Mouse (Mus musculus) stomach, postnatal 0 days (tissue): Measurements from ENCODE around the gene Cxcr6. TPM values are rescaled to one million over a fixed set of nuclear protein-coding genes. Genes with fewer than 3 reads are reported as not detected.

ENCODE experiments used
- ATAC-seq: fragments of 200-750 bp; cut with Nextera tagmentation; 2 replicates; pipeline ENCODE4 v1.8.0; 2017; ENCODE audit not compliant: low FRiP score, low TSS enrichment
- DNase-seq: peaks from one replicate; pipeline ENCODE4 v3.0.0-alpha.2; 2016; ENCODE audit warnings: low spot score
- H3K27ac ChIP-seq: fragments of 300-500 bp; sonication (generic); replicated peaks from 2 replicates; pipeline ENCODE4 v1.5.1; 2014; ENCODE audit warnings: mild to moderate bottlenecking, control low read depth
- H3K27me3 ChIP-seq: fragments of 300-500 bp; sonication (generic); 2 replicates; pipeline ENCODE4 v1.6.1; 2014; ENCODE audit warnings: low read length; ENCODE audit not compliant: control insufficient read depth, insufficient read depth
- H3K36me3 ChIP-seq: fragments of 300-500 bp; sonication (generic); 2 replicates; pipeline ENCODE4 v1.6.1; 2014; ENCODE audit warnings: low read length, mixed read lengths; ENCODE audit not compliant: control insufficient read depth, insufficient read depth
- H3K4me1 ChIP-seq: fragments of 300-500 bp; sonication (generic); replicated peaks from 2 replicates; pipeline ENCODE4 v1.6.1; 2014; ENCODE audit warnings: antibody characterized with exemption; ENCODE audit not compliant: control insufficient read depth, insufficient read depth
- H3K4me2 ChIP-seq: fragments of 300-500 bp; sonication (generic); replicated peaks from 2 replicates; pipeline ENCODE4 v1.6.1; 2014; ENCODE audit warnings: low read depth, mild to moderate bottlenecking, control low read depth, moderate library complexity
- H3K4me3 ChIP-seq: fragments of 300-500 bp; sonication (generic); 2 replicates; pipeline ENCODE4 v1.5.1; 2014; ENCODE audit warnings: low read depth, low read length, control low read depth
- H3K9ac ChIP-seq: fragments of 300-500 bp; sonication (generic); 2 replicates; pipeline ENCODE4 v1.6.1; 2014; ENCODE audit warnings: mild to moderate bottlenecking, low read length, control low read depth, mixed read lengths
- H3K9me3 ChIP-seq: fragments of 300-500 bp; sonication (generic); 2 replicates; pipeline ENCODE4 v1.6.1; 2016; ENCODE audit warnings: low read length; ENCODE audit not compliant: control insufficient read depth
- CTCF ChIP-seq: IDR thresholded peaks from 2 replicates; pipeline ENCODE4 v1.5.1; 2016; ENCODE audit warnings: antibody characterized with exemption, low read depth, mild to moderate bottlenecking, moderate library complexity
- EP300 ChIP-seq: optimal IDR thresholded peaks from 2 replicates; pipeline ENCODE3; 2016; ENCODE audit warnings: antibody characterized with exemption
- WGBS: fragments of 180-500 bp; shearing (Covaris S2); extraction: QIAGEN DNeasy Blood & Tissue Kit; methylation state at CpG from one replicate; pipeline ENCODE4 v1.1.7; 2014; 5-methylcytosine and 5-hydroxymethylcytosine counted together
- polyA plus RNA-seq: library from polyadenylated mRNA; unstranded; fragments of >200 nt; fragmentation: Nextera tagmentation; extraction: Ambion mirVana; gene quantifications from 2 replicates; pipeline ENCODE4 v1.2.1, GENCODE M21; 2015

Cxcr6 gene
- polyA plus RNA-seq, 1 experiment from 2014 or later: 0.41 TPM

DNA sequence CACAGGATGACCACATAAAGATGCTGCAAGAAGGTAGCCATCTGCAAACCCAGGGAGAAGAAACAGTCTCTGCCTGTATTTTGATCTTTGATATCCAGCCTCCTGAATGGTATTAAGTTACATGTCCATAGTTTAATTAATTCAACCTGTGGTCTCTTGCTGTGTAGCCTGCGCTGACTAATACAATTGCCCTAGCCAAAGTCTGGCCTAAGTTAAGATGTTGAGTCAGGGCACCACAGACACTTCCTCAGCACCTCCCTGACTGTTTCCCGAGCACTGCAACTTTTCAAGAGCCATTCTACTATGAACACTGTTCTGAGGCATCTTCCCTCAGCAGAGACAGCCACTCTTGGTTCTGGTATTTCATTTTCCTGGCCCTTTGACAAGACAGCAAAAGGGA, 12.3 kb downstream of the Cxcr6 start:
- DNase-seq (no peak), ATAC-seq (no peak)
- Histone ChIP-seq H3K9ac (no peak overlapping the region), H3K36me3 (peaks cover 25% of the 10 kb centered on the region), H3K9me3 (no peaks in the 10 kb centered on the region), H3K4me3 (no peak overlapping the region), H3K27me3 (no peaks in the 10 kb centered on the region), H3K4me2 (no peak overlapping the region), H3K4me1 (no peaks in the 10 kb centered on the region), H3K27ac (no peak overlapping the region)
- 96% methylated on average over 2 of the region's 2 CpGs for WGBS
- TF ChIP-seq CTCF (no peak), EP300 (no peak)

DNA sequence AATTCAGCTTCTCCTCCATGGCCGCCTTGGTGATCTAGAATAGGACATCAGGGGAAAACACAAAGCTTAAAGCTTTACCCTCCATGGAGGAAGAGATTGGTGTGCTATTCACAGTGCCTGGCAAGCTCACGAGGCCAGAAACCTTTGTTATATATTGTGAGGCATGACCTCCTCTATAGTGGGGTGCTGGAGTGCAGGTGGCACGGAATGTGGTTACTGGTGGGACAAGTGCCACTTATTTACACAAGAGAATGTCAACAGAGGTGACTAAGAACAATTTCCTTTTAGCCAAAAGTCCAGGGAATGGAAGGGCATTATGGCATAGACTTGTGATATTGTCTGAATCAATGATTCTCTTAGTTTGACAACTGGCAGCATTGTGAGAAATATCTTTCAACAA, 20.4 kb downstream of the Cxcr6 start:
- no peak for TF ChIP-seq CTCF
- TF ChIP-seq EP300: no peak
- peak overlapping the region; percentile 71 for H3K27ac ChIP-seq
- peak; percentile 50 for DNase-seq
- H3K4me3 ChIP-seq: no peak overlapping the region
- H3K9ac ChIP-seq: no peak overlapping the region
- H3K36me3 ChIP-seq: peaks cover 39% of the 10 kb centered on the region
- WGBS: 64% methylated on average over 3 of the region's 3 CpGs
- no peaks in the 10 kb centered on the region for H3K9me3 ChIP-seq
- H3K4me1 ChIP-seq: no peaks in the 10 kb centered on the region
- H3K27me3 ChIP-seq: no peaks in the 10 kb centered on the region
- H3K4me2 ChIP-seq: no peak overlapping the region
- peak; percentile 90 for ATAC-seq

DNA sequence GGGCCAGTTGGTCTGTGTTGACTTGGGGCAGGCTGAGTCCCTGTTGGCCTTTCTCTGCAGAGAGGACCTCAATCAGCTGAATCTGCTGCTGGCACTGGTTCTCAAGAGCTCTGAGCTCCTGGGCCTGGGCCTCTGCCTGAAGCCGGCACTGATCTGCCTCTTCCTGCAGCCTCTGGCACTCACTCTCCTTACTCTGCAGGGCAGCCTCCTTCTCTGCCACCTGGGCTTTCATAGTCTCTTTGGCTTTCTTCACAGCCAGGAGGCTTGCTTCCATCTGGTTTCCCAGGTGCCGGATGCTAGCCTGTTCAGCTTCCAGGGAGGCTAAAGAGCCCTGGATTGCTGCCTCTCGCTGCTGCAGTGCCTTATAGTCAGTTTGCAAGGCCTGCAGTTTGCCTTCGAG, 22.6 kb downstream of the Cxcr6 start:
- Histone ChIP-seq H3K27ac (no peak overlapping the region), H3K36me3 (peaks cover 28% of the 10 kb centered on the region), H3K9ac (no peak overlapping the region), H3K27me3 (no peaks in the 10 kb centered on the region), H3K4me1 (no peaks in the 10 kb centered on the region), H3K4me3 (no peak overlapping the region), H3K4me2 (no peak overlapping the region), H3K9me3 (no peaks in the 10 kb centered on the region)
- 83% methylated on average over 4 of the region's 4 CpGs for WGBS
- ATAC-seq (no peak), DNase-seq (no peak)
- TF ChIP-seq CTCF: no peak
- TF ChIP-seq EP300: no peak

DNA sequence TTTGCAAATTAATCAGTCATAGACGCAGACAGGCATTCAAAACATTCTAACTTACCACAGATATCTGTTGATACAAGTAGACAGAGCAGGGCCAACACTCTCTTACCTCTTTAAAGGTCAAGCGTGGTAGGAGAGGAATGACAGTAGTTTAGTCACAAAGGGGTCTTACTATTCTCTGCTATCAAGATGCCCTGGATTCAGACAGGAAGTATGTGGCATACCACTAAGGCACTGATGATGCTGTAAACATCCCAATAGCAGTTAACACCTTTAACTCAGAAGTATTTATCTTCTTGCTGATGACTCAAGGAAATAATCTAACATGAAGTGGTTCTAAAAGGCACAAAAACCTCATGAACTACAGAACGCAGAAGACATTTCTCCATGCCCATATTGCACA, 29.6 kb downstream of the Cxcr6 start:
- TF ChIP-seq CTCF: no peak
- TF ChIP-seq EP300: no peak
- no peaks in the 10 kb centered on the region for H3K27me3 ChIP-seq
- H3K27ac ChIP-seq: no peak overlapping the region
- no peaks in the 10 kb centered on the region for H3K9me3 ChIP-seq
- ATAC-seq (no peak), DNase-seq (no peak)
- peaks cover 34% of the 10 kb centered on the region for H3K36me3 ChIP-seq
- no peak overlapping the region for H3K9ac ChIP-seq
- H3K4me2 ChIP-seq: no peak overlapping the region
- no peak overlapping the region for H3K4me3 ChIP-seq
- WGBS: 90% methylated on average over 3 of the region's 3 CpGs
- no peaks in the 10 kb centered on the region for H3K4me1 ChIP-seq

DNA sequence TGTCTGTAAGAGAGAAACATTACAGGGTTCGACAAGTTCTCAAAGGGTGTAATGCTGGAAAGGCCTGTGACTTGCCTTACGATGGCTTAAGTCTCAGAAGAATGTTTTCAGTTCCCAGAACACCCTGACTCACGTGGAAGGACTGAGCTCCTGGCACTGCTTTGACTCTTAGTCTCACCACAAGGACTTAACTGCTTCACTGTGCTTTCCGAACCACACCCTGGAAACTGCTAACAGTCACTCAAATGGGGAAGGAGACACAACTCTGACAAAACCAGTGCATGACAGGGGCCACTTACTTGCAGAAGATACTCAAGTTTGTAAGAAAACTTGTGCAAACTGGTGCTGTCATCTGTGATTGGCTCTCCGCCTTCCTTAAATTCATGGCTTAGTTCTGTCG, 34.0 kb downstream of the Cxcr6 start:
- no peak overlapping the region for H3K4me2 ChIP-seq
- ATAC-seq (no peak), DNase-seq (no peak)
- H3K27ac ChIP-seq: no peak overlapping the region
- H3K4me3 ChIP-seq: no peak overlapping the region
- H3K4me1 ChIP-seq: no peaks in the 10 kb centered on the region
- TF ChIP-seq CTCF: no peak
- no peak for TF ChIP-seq EP300
- H3K27me3 ChIP-seq: no peaks in the 10 kb centered on the region
- H3K36me3 ChIP-seq: peaks cover 33% of the 10 kb centered on the region
- no peak overlapping the region for H3K9ac ChIP-seq
- whole genome bisulfite sequencing: 86% methylated on average over 6 of the region's 6 CpGs
- H3K9me3 ChIP-seq: no peaks in the 10 kb centered on the region

DNA sequence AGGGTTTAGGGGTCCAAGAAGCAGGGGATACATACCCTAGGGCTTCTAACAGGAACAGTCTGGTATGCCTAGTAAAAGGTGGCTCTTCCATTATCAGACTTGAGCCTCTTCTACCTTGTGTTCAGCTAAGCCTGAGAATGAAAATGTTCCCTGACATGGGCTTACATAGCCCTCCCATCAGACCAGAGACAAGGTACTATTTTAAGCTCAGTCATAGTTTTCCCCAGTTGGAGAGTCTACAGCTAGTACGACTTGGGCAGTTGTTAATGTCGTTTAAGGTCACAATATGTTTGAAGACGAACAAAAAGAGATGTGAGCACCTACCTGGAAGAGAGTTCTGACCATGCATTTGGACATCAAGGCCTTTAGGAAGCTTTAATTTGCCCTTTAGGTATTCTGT, 38.2 kb downstream of the Cxcr6 start:
- peaks cover 11% of the 10 kb centered on the region; the same call in 1 of the 2 replicates for H3K36me3 ChIP-seq
- H3K27ac ChIP-seq: peak overlapping the region; percentile 30; the same call in 1 of the 2 replicates
- DNase-seq (no peak), ATAC-seq (no peak)
- H3K4me2 ChIP-seq: no peak overlapping the region
- TF ChIP-seq EP300 (no peak), CTCF (no peak)
- no peak overlapping the region for H3K4me3 ChIP-seq
- H3K9me3 ChIP-seq: no peaks in the 10 kb centered on the region
- H3K27me3 ChIP-seq: no peaks in the 10 kb centered on the region
- 76% methylated on average over 3 of the region's 3 CpGs for WGBS
- H3K9ac ChIP-seq: no peak overlapping the region
- H3K4me1 ChIP-seq: no peaks in the 10 kb centered on the region
